Mouse (Mus musculus) E14TG2a.4 (cell line): ENCODE data around the gene S100b.

Experiments used
- CTCF ChIP-seq: conservative IDR thresholded peaks from 2 replicates; pipeline ENCODE4 v1.5.1; 2014; ENCODE audit warnings: low read length
- NANOG ChIP-seq: IDR thresholded peaks from 2 replicates; pipeline ENCODE4 v1.6.1; 2014; ENCODE audit warnings: borderline replicate concordance, low read length, mixed read lengths

GRCm38 (mm10) chr10:76229627-76230026, 24.0 kb upstream of the S100b start:
- TF ChIP-seq CTCF = peak; percentile 64
- TF ChIP-seq NANOG = no peak
